Mouse (Mus musculus): Measurements from ENCODE around the gene Vrk1. TPM values are rescaled to one million over a fixed set of nuclear protein-coding genes. Genes with fewer than 3 reads are reported as not detected.
A peak's percentile ranks its signal among the peaks of the same experiment; 100 is the strongest.

Vrk1 gene
- total and polyA plus RNA-seq, 3 experiments: 87.0 to 144 (median 101) TPM

DNA sequence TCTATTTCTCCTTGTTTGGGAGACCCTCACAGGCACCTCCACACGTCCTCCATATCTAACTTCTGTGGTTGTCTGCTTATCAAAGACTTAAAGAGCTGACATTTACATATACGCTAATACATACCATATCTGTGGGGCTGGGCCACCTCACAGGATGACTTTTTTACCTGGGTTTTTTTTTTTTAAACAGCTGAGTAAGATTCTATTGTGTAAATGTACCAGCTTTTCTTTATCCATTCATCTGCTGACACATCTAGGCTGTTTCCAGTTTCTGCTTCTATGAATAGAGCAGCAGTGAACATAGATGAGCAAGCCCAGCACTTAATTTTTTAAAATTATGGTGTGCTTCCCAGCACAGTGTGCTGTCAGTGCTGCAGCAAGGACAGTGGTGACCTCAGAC, 19.6 kb downstream of the Vrk1 start (continued):
- peak; percentile 87 for TF ChIP-seq SIN3A (IDR thresholded peaks at IDR 0.05; ENCODE audit: low read length)

DNA sequence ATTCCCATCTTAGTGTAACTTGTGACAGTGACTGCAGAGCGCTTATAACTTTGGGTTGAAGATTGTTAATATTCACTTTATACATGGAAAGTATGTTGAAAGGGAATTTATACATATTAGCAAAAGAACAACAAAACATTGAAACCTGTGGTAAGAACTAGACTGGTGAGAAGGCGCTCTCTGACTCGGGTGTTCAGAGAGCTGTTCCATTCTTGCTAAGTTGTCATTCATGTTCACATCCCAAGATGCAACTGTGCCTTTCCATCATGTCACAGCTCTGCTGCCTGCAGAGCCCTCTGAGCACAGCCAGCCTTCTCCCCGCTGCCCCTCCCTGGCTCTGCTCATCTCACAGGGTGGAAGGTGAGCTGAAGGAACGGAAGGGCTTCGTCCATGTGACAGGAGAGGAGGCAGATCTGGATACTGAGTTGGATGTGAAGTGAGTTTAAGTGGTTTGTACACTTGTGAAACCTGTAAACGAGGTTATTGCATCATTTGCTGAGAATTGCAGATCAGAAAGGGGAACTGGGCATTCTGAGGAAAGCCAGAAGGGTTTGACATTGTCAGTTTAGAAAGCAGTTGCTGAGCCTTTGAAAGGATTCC, 20.2 kb downstream of the Vrk1 start:
- H3K9ac ChIP-seq (ENCODE audit: control insufficient read depth, low read depth, low read length, poor library complexity, severe bottlenecking): peak overlapping the region; percentile 55
- peaks cover 61% of the 10 kb centered on the region for H3K79me2 ChIP-seq (ENCODE audit: control insufficient read depth, insufficient read depth, low read length, poor library complexity)
- peak overlapping the region; percentile 99 for H3K27ac ChIP-seq (ENCODE audit: control insufficient read depth, low read depth, low read length)
- peaks cover 52 to 68% of the 10 kb centered on the region in 2 experiments for H3K4me1 ChIP-seq (ENCODE audit: control insufficient read depth in 1 of 2, insufficient read depth in 2 of 2, low read length in 2 of 2)
- no peaks in the 10 kb centered on the region for H3K27me3 ChIP-seq (ENCODE audit: control insufficient read depth in 1 of 2, insufficient read depth in 2 of 2, low read length in 2 of 2)
- H3K36me3 ChIP-seq (ENCODE audit: control insufficient read depth in 1 of 2, insufficient read depth in 2 of 2, low read length in 2 of 2): peaks cover 2 to 84% of the 10 kb centered on the region in 2 experiments
- TF ChIP-seq POLR2A (IDR thresholded peaks at IDR 0.05; ENCODE audit: control insufficient read depth in 1 of 2, insufficient read depth in 1 of 2, low read depth in 1 of 2, low read length in 2 of 2, poor library complexity in 1 of 2) (no peak), BHLHE40 (IDR thresholded peaks at IDR 0.05; ENCODE audit: borderline replicate concordance, low read depth, low read length) (no peak), MXI1 (IDR thresholded peaks at IDR 0.05; ENCODE audit: low read depth, low read length) (peak; percentile 63), RCOR1 (IDR thresholded peaks at IDR 0.05; ENCODE audit: low read depth, low read length) (peak; percentile 44; the same call in 1 of the 2 replicates), ZNF384 (IDR thresholded peaks at IDR 0.05; ENCODE audit: low read depth, low read length) (no peak), TCF12 (IDR thresholded peaks at IDR 0.05; ENCODE audit: low read depth, low read length) (no peak), EP300 (IDR thresholded peaks at IDR 0.05; ENCODE audit: low read depth in 1 of 2, low read length in 2 of 2) (peak; percentile 55 to 59; a peak in 3 of 4 replicates), SIN3A (IDR thresholded peaks at IDR 0.05; ENCODE audit: low read length) (peak; percentile 48; the same call in 1 of the 2 replicates), USF1 (IDR thresholded peaks at IDR 0.05; ENCODE audit: low read depth, low read length) (peak; percentile 51; the same call in 1 of the 2 replicates), GATA1 (IDR thresholded peaks at IDR 0.05; ENCODE audit: low read depth, low read length) (no peak), ETS1 (IDR thresholded peaks at IDR 0.05; ENCODE audit: low read depth, low read length) (peak; percentile 85), JUND (IDR thresholded peaks at IDR 0.05; ENCODE audit: low read depth, low read length) (0 out of 2 replicates have a peak, but pooled peaks have one; percentile 64), MYC (IDR thresholded peaks at IDR 0.05; ENCODE audit: low read depth, low read length) (0 out of 2 replicates have a peak, but pooled peaks have one; percentile 44), KAT2A (conservative IDR thresholded peaks at IDR 0.05; ENCODE audit: low read depth, low read length) (0 out of 2 replicates have a peak, but pooled peaks have one; percentile 16), NRF1 (IDR thresholded peaks at IDR 0.05; ENCODE audit: insufficient read depth, low read depth, low read length, poor library complexity, severe bottlenecking) (no peak), ZKSCAN1 (IDR thresholded peaks at IDR 0.05; ENCODE audit: low read depth, low read length) (no peak)
- peak; percentile 83 for DNase-seq (ENCODE audit: low read depth, low spot score)
- no peak overlapping the region for H3K4me3 ChIP-seq (ENCODE audit: control insufficient read depth in 1 of 2, insufficient read depth in 1 of 2, low read depth in 2 of 2, low read length in 2 of 2)
- H3K9me3 ChIP-seq (replicated peaks; ENCODE audit: insufficient read depth, low read length): no peaks in the 10 kb centered on the region

DNA sequence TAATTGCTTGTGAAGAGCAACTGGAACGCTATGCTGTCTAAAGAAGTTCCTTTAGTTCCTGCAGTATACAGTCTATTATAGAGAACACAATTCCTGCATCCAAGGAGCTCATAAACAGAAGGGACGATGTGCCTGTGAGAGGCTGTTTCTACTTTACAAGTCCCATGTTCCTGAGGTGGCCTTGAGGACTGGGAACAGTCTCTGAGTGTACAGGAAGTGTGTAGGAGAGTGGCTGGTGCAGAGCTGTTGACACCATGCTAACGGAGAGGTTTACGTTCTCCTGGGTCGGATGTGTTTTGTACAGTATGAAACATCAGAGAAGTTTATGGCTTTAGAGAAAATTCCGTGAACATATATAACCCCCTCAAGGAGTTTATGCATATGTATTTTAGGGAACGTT, 20.8 kb downstream of the Vrk1 start:
- H3K79me2 ChIP-seq (ENCODE audit: control insufficient read depth, insufficient read depth, low read length, poor library complexity): peaks cover 58% of the 10 kb centered on the region
- H3K9ac ChIP-seq (ENCODE audit: control insufficient read depth, low read depth, low read length, poor library complexity, severe bottlenecking): peak overlapping the region; percentile 49
- H3K4me1 ChIP-seq (ENCODE audit: control insufficient read depth in 1 of 2, insufficient read depth in 2 of 2, low read length in 2 of 2): peaks cover 49 to 62% of the 10 kb centered on the region in 2 experiments
- H3K9me3 ChIP-seq (replicated peaks; ENCODE audit: insufficient read depth, low read length): no peaks in the 10 kb centered on the region
- H3K36me3 ChIP-seq (ENCODE audit: control insufficient read depth in 1 of 2, insufficient read depth in 2 of 2, low read length in 2 of 2): peaks cover 5 to 80% of the 10 kb centered on the region in 2 experiments
- H3K4me3 ChIP-seq (ENCODE audit: control insufficient read depth in 1 of 2, insufficient read depth in 1 of 2, low read depth in 2 of 2, low read length in 2 of 2): no peak overlapping the region
- no peak for TF ChIP-seq ETS1 (IDR thresholded peaks at IDR 0.05; ENCODE audit: low read depth, low read length)
- TF ChIP-seq MYC (IDR thresholded peaks at IDR 0.05; ENCODE audit: low read depth, low read length): no peak
- no peak for TF ChIP-seq MAZ (IDR thresholded peaks at IDR 0.05; ENCODE audit: low read depth, low read length)
- TF ChIP-seq E2F4 (IDR thresholded peaks at IDR 0.05; ENCODE audit: borderline replicate concordance, low read depth, low read length): no peak
- TF ChIP-seq EP300 (IDR thresholded peaks at IDR 0.05; ENCODE audit: low read depth in 1 of 2, low read length in 2 of 2): no peak
- no peak for TF ChIP-seq HCFC1 (IDR thresholded peaks at IDR 0.05; ENCODE audit: low read depth, low read length)
- H3K27me3 ChIP-seq (ENCODE audit: control insufficient read depth in 1 of 2, insufficient read depth in 2 of 2, low read length in 2 of 2): no peaks in the 10 kb centered on the region
- no peak for DNase-seq (ENCODE audit: low read depth, low spot score)
- H3K27ac ChIP-seq (ENCODE audit: control insufficient read depth, low read depth, low read length): peak overlapping the region; percentile 99
